Mouse (Mus musculus) brain, embryonic 14.5 days (tissue): ENCODE data around the gene Paics. TPM values are rescaled to one million over a fixed set of nuclear protein-coding genes. Genes with fewer than 3 reads are reported as not detected.

ENCODE experiments used
- DNase-seq: peaks from one replicate; pipeline ENCODE4 v3.0.0-alpha.2; 2011; ENCODE audit warnings: low read depth
- CTCF ChIP-seq: fragments of 200-500 bp; IDR thresholded peaks from 2 replicates; pipeline ENCODE4 v1.5.1; 2012; ENCODE audit warnings: inconsistent platforms, mild to moderate bottlenecking, moderate library complexity, borderline replicate concordance; ENCODE audit not compliant: insufficient read depth, insufficient read length; ENCODE audit errors: extremely low read depth
- POLR2A ChIP-seq: fragments of 200-500 bp; IDR thresholded peaks from 2 replicates; pipeline ENCODE4 v1.6.1; 2012; ENCODE audit warnings: mild to moderate bottlenecking, inconsistent platforms, borderline replicate concordance; ENCODE audit not compliant: poor library complexity, insufficient read depth, insufficient read length, severe bottlenecking; ENCODE audit errors: extremely low read depth
- polyA plus RNA-seq: library from polyadenylated mRNA; depleted of rRNA; stranded (reverse); fragments of >200 nt; gene quantifications from 2 replicates; pipeline ENCODE4 v1.2.3, GENCODE M21; 2012; rRNA removed

The Paics gene
- polyA plus RNA-seq, 1 experiment = 94.4 TPM

DNA sequence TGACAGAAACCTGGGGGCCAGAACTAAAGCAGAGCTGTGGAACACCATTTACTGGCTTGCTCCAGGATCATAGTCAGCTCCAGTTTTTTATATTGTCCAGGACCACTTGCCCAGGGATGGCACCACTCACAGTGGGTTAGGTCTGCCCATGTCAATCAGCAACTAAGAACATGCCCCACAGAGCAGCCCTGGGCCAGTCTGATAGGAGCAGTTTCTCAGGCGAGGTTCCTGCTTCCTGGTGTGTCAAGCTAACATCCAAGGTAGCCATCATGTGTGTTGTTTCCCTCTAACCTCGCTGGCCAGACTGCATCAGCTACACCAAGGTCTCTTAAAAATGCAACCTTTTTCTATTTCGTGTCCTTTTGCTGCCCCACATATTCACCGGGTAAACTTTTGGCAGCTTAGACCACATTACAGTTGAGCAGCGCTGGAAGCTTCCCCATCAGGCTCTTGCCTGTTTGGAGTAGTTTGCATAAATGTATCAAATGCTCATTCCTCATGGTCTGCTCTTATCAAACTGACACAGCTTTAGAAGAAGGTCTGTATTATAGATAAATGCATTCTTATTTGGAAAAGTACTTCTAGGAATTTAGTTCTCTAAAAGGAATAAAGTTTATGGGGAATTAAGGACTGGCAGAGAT lies 42.2 kb downstream of the Paics start:
- no peak for TF ChIP-seq CTCF
- no peak for TF ChIP-seq POLR2A
- no peak for DNase-seq

- peak; percentile 89 for DNase-seq
- TF ChIP-seq POLR2A (no peak), CTCF (peak; percentile 61; the same call in 1 of the 2 replicates)
Measured at GRCm38 (mm10) chr5:76998416-76998815, 47.3 kb downstream of the Paics start.

GRCm38 (mm10) chr5:77001192-77001591 lies 50.1 kb downstream of the Paics start:
- DNase-seq = no peak

GRCm38 (mm10) chr5:77004051-77004821 lies 53.1 kb downstream of the Paics start, which contains the start of gene Arl9:
TSS of gene Arl9 (plus strand) at chr5:77004055.
- no peak for TF ChIP-seq CTCF
- no peak for TF ChIP-seq POLR2A

More at GRCm38 (mm10) chr5:77001192-77001591, 50.1 kb downstream of the Paics start:
- no peak for TF ChIP-seq POLR2A
- no peak for TF ChIP-seq CTCF

GRCm38 (mm10) chr5:77010352-77010751 lies 59.2 kb downstream of the Paics start:
- TF ChIP-seq POLR2A (no peak), CTCF (no peak)
- DNase-seq = no peak

More at GRCm38 (mm10) chr5:77004051-77004821, 53.1 kb downstream of the Paics start, which contains the start of gene Arl9:
- no peak for DNase-seq

DNA sequence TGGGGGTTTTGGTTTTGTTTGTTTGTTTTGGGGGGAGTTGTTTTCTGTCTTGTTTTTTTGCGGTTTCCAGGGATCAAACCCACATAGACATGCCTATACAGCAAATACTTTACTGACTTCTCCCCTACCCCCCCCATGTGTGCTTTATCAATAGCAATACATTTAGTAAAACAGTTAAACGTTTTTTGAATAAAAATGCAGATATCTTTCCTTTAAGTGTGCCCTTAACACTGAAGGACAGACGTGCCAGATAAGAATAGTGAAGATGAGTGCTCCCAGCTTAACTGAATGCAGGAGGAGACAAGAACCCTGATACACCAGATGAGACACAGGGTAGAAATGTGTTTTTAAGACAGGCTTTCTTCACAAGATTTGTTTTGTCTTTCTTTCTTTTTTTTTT lies 60.0 kb downstream of the Paics start:
- DNase-seq = no peak
- TF ChIP-seq POLR2A (no peak), CTCF (no peak)

DNA sequence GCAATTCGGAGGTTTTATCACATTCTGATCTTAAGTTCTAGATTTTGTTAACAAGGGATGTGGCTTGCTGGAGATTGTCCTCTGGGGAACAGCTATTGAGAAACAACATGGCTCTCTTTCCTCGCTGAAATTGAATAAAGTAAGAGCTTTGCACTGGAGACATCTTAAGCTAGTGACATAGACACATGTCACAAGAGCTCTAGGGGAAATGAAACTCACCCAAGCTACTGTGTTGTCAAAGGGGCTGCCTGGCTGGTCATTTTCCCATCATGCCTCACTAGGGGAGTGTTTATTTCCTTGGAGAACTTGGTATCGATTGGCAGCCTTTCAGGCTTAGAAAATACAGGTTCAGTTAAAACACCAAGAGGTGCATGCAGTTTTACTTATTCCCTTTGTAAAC lies 62.1 kb downstream of the Paics start:
- DNase-seq = no peak
- TF ChIP-seq POLR2A = no peak
- no peak for TF ChIP-seq CTCF

DNA sequence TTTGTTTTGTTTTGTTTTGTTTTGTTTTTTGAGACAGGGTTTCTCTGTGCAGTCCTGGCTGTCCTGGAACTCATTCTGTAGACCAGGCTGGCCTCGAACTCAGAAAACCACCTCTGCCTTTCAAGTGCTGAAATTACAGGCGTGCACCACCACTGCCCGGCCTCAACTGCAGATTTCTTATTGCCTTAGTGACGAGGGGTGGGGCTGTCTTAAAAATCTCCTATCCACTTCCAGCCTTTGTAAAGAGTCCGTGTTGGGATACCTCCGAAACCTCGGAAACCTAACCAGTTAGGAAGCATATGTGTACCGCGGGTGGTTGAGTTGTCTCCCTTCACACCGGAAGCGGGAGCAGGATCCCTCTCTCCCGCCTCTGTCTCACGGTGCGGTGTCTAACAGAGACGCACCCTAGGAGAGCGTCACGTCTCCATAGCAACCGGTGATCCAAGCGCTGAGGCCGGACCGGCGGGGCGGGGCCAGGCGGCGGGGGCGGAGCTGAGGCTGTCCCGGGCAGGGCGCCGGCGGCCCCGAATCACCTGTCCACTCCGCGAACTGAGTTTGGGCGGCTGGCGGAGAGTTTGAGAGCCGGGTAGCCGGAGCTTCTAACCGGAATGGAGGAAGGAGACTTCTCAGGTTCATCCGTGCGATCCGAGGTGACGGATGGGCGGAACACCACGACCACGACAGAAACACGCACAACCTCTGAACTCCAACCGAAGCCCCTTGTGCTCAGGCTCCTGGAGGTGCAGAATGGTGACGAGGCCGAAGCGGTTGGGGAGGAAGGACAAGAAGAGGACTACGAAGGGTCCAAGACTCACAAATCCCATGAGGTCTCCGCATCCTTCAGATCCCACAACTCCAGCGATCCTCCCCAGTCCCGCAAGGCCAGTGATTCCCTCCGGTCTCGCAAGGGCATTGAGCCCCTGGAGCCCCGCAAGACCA lies 64.7 kb downstream of the Paics start, which contains the start of gene Thegl:
Gene Thegl, plus strand, starts transcription at position 480 of the 939 bp plus-strand sequence.
- no peak for TF ChIP-seq CTCF
- TF ChIP-seq POLR2A = no peak

More for the DNA sequence above, 64.7 kb downstream of the Paics start, which contains the start of gene Thegl:
- peak; percentile 88 for DNase-seq

Other genes with a start within 250 kb of the Paics start
- 27.9 and 29.5 TPM in 2 replicates for gene Aasdh, start 45.8 kb upstream of the Paics start, polyA plus RNA-seq
- gene Ppat, start 271 bp downstream of the Paics start, polyA plus RNA-seq = 9.3 and 10.3 TPM in 2 replicates
- 69.3 and 77.8 TPM in 2 replicates for gene Srp72, start 23.4 kb downstream of the Paics start, polyA plus RNA-seq
- gene Arl9, start 52.7 kb downstream of the Paics start, polyA plus RNA-seq = 0.48 and 1.1 TPM in 2 replicates
- 0.21 and 0.32 TPM in 2 replicates for gene Thegl, start 64.7 kb downstream of the Paics start, polyA plus RNA-seq
- gene Hopx, start 163.8 kb downstream of the Paics start, polyA plus RNA-seq = 22.5 and 28.1 TPM in 2 replicates